Mouse (Mus musculus): Measurements from ENCODE around the gene Fam43a. TPM values are rescaled to one million over a fixed set of nuclear protein-coding genes. Genes with fewer than 3 reads are reported as not detected.

Fam43a gene
- polyA plus RNA-seq, 2 experiments = 9.1 to 14.3 TPM

DNA sequence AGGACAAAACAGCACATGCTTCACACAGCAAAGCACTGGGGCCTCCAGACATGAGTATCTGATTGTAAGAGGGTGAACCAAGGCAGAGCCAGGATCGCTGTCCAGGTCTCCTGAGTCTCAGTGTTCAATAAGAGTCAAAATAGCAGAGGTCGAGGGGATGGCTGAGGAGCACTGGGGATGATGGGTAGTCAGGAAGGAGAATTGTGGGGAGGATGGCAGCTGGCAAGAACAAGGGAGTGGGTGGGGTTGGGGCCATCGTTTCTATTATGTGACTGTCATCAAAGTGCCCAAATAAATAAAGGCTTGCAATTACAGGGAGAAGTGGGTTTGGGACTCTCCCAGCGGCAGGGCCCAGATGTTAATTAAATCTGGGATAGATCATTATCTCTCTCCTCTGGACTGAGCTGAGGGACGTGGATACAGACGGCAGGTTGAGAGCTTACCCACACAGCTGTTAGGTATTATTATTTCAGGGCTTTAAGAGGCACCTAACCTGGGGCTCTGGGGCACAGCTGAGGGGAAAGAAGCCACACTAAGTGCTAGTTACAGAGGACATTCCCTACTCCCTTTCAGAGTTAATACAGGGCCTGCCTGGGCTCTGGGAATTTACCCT is 15.3 kb downstream of the Fam43a start:
- Histone ChIP-seq H3K4me2 (replicated peaks; ENCODE audit: low read depth, low read length, severe bottlenecking) (no peak overlapping the region), H3K4me1 (ENCODE audit: control insufficient read depth, insufficient read depth, low read length) (no peaks in the 10 kb centered on the region), H3K36me3 (ENCODE audit: control insufficient read depth, insufficient read depth, low read length) (no peaks in the 10 kb centered on the region), H3K9me3 (ENCODE audit: control insufficient read depth, low read length) (no peaks in the 10 kb centered on the region), H3K9ac (ENCODE audit: low read depth, low read length, severe bottlenecking) (no peak overlapping the region), H3K27ac (replicated peaks; ENCODE audit: low read depth, low read length) (no peak overlapping the region), H3K27me3 (ENCODE audit: control insufficient read depth, insufficient read depth, low read length) (no peaks in the 10 kb centered on the region), H3K4me3 (replicated peaks; ENCODE audit: low read length) (no peak overlapping the region)
- TF ChIP-seq POLR2A (IDR thresholded peaks at IDR 0.05; ENCODE audit: borderline replicate concordance, extremely low read depth, insufficient read depth, insufficient read length) = no peak
- DNase-seq (ENCODE audit: low spot score) (no peak), ATAC-seq (ENCODE audit: low FRiP score, low read depth) (no peak)
- WGBS = 21% methylated on average over 6 of the region's 6 CpGs

DNA sequence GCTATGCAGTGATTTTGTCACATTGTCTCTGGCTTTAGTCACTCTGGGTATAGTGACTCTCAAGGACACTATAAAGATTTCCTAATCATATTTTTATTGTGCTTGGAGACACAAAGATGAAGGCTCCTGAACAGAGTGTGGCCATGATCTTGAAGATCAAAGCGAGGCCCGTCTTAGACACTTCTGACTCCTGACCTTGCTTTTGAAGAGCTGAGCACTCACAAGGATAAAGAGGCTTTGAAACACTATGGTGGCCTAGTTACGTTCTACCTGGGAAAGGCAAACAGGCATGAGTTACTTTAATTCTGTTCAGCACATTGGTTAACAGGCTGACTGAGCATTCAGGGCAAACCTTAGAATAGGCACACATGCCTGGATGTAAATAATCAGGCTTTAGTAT is 16.8 kb downstream of the Fam43a start:
- H3K27me3 ChIP-seq (ENCODE audit: control insufficient read depth, insufficient read depth, low read length) = no peaks in the 10 kb centered on the region
- WGBS = 77% methylated on average over 3 of the region's 3 CpGs
- no peak overlapping the region for H3K27ac ChIP-seq (replicated peaks; ENCODE audit: low read depth, low read length)
- H3K9me3 ChIP-seq (ENCODE audit: control insufficient read depth, low read length) = no peaks in the 10 kb centered on the region
- no peak for TF ChIP-seq POLR2A (IDR thresholded peaks at IDR 0.05; ENCODE audit: borderline replicate concordance, extremely low read depth, insufficient read depth, insufficient read length)
- H3K4me2 ChIP-seq (replicated peaks; ENCODE audit: low read depth, low read length, severe bottlenecking) = no peak overlapping the region
- ATAC-seq (ENCODE audit: low FRiP score, low read depth) (no peak), DNase-seq (ENCODE audit: low spot score) (no peak)
- no peaks in the 10 kb centered on the region for H3K4me1 ChIP-seq (ENCODE audit: control insufficient read depth, insufficient read depth, low read length)
- H3K36me3 ChIP-seq (ENCODE audit: control insufficient read depth, insufficient read depth, low read length) = no peaks in the 10 kb centered on the region
- H3K4me3 ChIP-seq (replicated peaks; ENCODE audit: low read length) = no peak overlapping the region
- no peak overlapping the region for H3K9ac ChIP-seq (ENCODE audit: low read depth, low read length, severe bottlenecking)

DNA sequence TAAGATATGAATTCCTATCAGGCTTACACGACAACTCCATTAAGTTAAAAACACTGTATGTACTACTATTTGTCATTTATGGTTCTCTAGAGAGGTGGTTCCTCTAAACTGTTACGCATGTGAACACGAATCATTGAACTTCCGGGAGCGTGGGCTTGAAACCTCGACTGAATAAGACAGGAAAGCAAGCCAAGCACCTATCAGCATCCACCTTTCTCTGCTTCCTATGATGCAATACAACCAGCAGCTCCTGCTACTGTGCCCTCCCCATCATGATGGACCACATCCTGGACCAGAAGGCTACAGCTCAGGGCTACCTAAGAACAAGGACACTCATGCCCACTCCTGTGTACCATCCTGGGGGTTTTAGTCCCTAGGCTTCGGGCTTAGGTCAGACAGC is 24.1 kb downstream of the Fam43a start:
- Histone ChIP-seq H3K27ac (replicated peaks; ENCODE audit: low read depth, low read length) (no peak overlapping the region), H3K9me3 (ENCODE audit: control insufficient read depth, low read length) (no peaks in the 10 kb centered on the region), H3K36me3 (ENCODE audit: control insufficient read depth, insufficient read depth, low read length) (no peaks in the 10 kb centered on the region), H3K9ac (ENCODE audit: low read depth, low read length, severe bottlenecking) (no peak overlapping the region), H3K4me3 (replicated peaks; ENCODE audit: low read length) (no peak overlapping the region), H3K4me2 (replicated peaks; ENCODE audit: low read depth, low read length, severe bottlenecking) (no peak overlapping the region), H3K4me1 (ENCODE audit: control insufficient read depth, insufficient read depth, low read length) (no peaks in the 10 kb centered on the region), H3K27me3 (ENCODE audit: control insufficient read depth, insufficient read depth, low read length) (no peaks in the 10 kb centered on the region)
- no peak for TF ChIP-seq POLR2A (IDR thresholded peaks at IDR 0.05; ENCODE audit: borderline replicate concordance, extremely low read depth, insufficient read depth, insufficient read length)
- ATAC-seq (ENCODE audit: low FRiP score, low read depth) (no peak), DNase-seq (ENCODE audit: low spot score) (no peak)
- WGBS = 72% methylated on average over 7 of the region's 7 CpGs

DNA sequence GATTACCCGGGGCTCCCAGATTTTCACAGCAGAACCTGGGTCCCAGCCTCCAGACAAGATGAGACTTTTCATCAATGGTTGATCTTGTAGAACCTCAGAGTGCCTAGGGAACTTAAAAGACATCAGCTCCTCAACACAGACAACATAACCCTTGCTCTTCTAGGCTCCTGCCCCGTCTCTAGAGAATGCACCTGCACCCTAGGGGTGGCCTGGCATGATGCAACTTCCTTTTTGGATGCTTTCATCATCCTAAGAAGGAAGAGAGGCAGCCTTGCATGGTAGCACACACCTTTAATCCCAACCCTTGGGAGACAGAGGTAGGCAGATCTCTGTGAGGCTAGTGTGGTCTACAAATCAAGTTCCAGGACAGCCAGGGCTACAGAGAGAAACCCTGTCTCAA is 25.1 kb downstream of the Fam43a start:
- H3K27ac ChIP-seq (replicated peaks; ENCODE audit: low read depth, low read length) = no peak overlapping the region
- TF ChIP-seq POLR2A (IDR thresholded peaks at IDR 0.05; ENCODE audit: borderline replicate concordance, extremely low read depth, insufficient read depth, insufficient read length) = no peak
- WGBS = 71% methylated on average over 2 of the region's 2 CpGs
- H3K4me1 ChIP-seq (ENCODE audit: control insufficient read depth, insufficient read depth, low read length) = no peaks in the 10 kb centered on the region
- DNase-seq (ENCODE audit: low spot score) = no peak
- H3K36me3 ChIP-seq (ENCODE audit: control insufficient read depth, insufficient read depth, low read length) = no peaks in the 10 kb centered on the region
- no peak for ATAC-seq (ENCODE audit: low FRiP score, low read depth)
- H3K9me3 ChIP-seq (ENCODE audit: control insufficient read depth, low read length) = no peaks in the 10 kb centered on the region
- no peak overlapping the region for H3K9ac ChIP-seq (ENCODE audit: low read depth, low read length, severe bottlenecking)
- no peak overlapping the region for H3K4me3 ChIP-seq (replicated peaks; ENCODE audit: low read length)
- no peak overlapping the region for H3K4me2 ChIP-seq (replicated peaks; ENCODE audit: low read depth, low read length, severe bottlenecking)
- H3K27me3 ChIP-seq (ENCODE audit: control insufficient read depth, insufficient read depth, low read length) = no peaks in the 10 kb centered on the region

DNA sequence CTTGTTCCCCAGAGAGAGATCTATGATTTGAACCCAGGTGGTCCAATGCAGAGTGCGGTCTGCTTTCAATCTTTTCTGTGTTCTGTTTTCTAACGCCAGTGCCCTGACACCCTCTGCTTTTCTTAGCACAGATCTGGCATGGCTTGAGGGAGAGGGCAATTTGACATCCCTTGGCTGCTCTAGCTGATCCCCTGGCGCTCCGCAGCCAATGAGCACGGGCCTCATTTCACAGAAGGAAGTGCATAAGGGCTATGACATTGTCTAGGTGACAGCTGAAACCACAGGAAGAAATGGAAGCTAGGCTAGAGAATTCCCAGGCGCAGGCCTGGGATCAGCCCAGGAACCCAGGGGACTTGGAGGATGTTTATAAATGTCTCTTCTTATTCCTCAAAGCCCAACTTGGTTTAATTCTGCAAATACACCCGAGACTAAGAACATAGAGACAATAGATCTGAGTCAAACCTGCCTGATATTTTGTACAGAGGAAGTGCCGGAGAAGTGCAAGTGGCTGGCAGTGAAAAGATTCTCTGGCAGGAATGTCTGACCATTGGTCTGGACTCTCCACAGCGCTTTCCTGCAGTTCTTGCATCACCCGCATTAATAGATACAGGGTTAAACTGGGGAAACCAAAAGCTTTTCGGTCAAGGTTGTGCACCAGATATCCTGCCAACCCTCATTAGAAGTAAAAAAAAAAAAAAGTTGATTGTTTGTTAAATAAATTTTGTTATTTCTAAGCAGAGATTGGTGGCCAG is 28.2 kb downstream of the Fam43a start:
- Histone ChIP-seq H3K27ac (replicated peaks; ENCODE audit: low read depth, low read length) (no peak overlapping the region), H3K36me3 (ENCODE audit: control insufficient read depth, insufficient read depth, low read length) (no peaks in the 10 kb centered on the region), H3K9me3 (ENCODE audit: control insufficient read depth, low read length) (no peaks in the 10 kb centered on the region), H3K9ac (ENCODE audit: low read depth, low read length, severe bottlenecking) (no peak overlapping the region), H3K4me1 (ENCODE audit: control insufficient read depth, insufficient read depth, low read length) (no peaks in the 10 kb centered on the region), H3K27me3 (ENCODE audit: control insufficient read depth, insufficient read depth, low read length) (no peaks in the 10 kb centered on the region), H3K4me2 (replicated peaks; ENCODE audit: low read depth, low read length, severe bottlenecking) (no peak overlapping the region), H3K4me3 (replicated peaks; ENCODE audit: low read length) (no peak overlapping the region)
- 65% methylated on average over 11 of the region's 11 CpGs for WGBS
- ATAC-seq (ENCODE audit: low FRiP score, low read depth) (no peak), DNase-seq (ENCODE audit: low spot score) (no peak)
- TF ChIP-seq POLR2A (IDR thresholded peaks at IDR 0.05; ENCODE audit: borderline replicate concordance, extremely low read depth, insufficient read depth, insufficient read length) = no peak
